Comparison of ENCODE assay signal across 17 mouse cellular contexts in genomic region chr2:124811709-124812108, GRCm38 (mm10).
"Had no signal": no experiment of that assay in that cellular context is flagged by ENCODE, and none has a peak within 500 bp of the region (broad histone marks: within the 10 kb centered on the region; RNA-seq: fewer than 3 reads in every experiment).

No protein-coding gene starts in this region.

- H3K4me3 ChIP-seq: lung, embryonic 15.5 days; megakaryocyte, embryonic 14.5 days; midbrain, embryonic 13.5 days; midbrain, embryonic 15.5 days; neural tube, embryonic 12.5 days; stomach, embryonic 15.5 days had no signal

- H3K4me2 ChIP-seq: lung, embryonic 15.5 days; midbrain, embryonic 11.5 days; midbrain, embryonic 13.5 days; midbrain, embryonic 15.5 days; neural tube, embryonic 12.5 days; stomach, embryonic 15.5 days had no signal

- DNase-seq: lung, adult 2 months; lung, postnatal 14 days; lung, postnatal 36 days; right cerebral cortex, postnatal 14 days; thymus, adult 2 months; thymus, postnatal 25 days; thymus, postnatal 4 days had no signal

- H3K9ac ChIP-seq: lung, embryonic 15.5 days; midbrain, embryonic 13.5 days; midbrain, embryonic 15.5 days; neural tube, embryonic 12.5 days; stomach, embryonic 15.5 days had no signal

- ATAC-seq: lung, postnatal 0 days; midbrain, embryonic 13.5 days; midbrain, embryonic 15.5 days had no signal

- H3K4me1 ChIP-seq: lung, embryonic 15.5 days; midbrain, embryonic 13.5 days; midbrain, embryonic 15.5 days; neural tube, embryonic 12.5 days; stomach, embryonic 15.5 days had no signal

- H3K27me3 ChIP-seq: lung, embryonic 15.5 days; megakaryocyte, embryonic 14.5 days; midbrain, embryonic 13.5 days; midbrain, embryonic 15.5 days; neural tube, embryonic 12.5 days; stomach, embryonic 15.5 days had no signal

- H3K27ac ChIP-seq: lung, embryonic 15.5 days; macrophage; midbrain, embryonic 13.5 days; midbrain, embryonic 15.5 days; neural tube, embryonic 12.5 days; stomach, embryonic 15.5 days; stomach, postnatal 0 days had no signal

- H3K9me3 ChIP-seq: lung, embryonic 15.5 days; midbrain, embryonic 13.5 days; midbrain, embryonic 15.5 days; neural tube, embryonic 12.5 days; stomach, embryonic 15.5 days had no signal

- H3K36me3 ChIP-seq: lung, embryonic 15.5 days; midbrain, embryonic 13.5 days; midbrain, embryonic 15.5 days; neural tube, embryonic 12.5 days; stomach, embryonic 15.5 days had no signal
